Mouse (Mus musculus): ENCODE measurements at regions not wholly inside any gene's neighbourhood (a gene's known extent, or its start where the extent isn't known, plus 50 kb on each side); places are given as distances from the start of the nearest gene placed in this dataset.
"Not testable (repeated sequence)": the region's sequence is repeated elsewhere in the genome, so short reads cannot be mapped to it uniquely, and the experiment has no call there.

GRCm38 (mm10) chr11:45424066-45424465 is 427.8 kb upstream of the Clint1 start:
- not testable (repeated sequence) for DNase-seq (ENCODE audit: low spot score)

GRCm38 (mm10) chr11:45440937-45441720 is 410.7 kb upstream of the Clint1 start:
- DNase-seq (ENCODE audit: low spot score): no peak

- DNase-seq (ENCODE audit: low spot score): no peak
Observed at GRCm38 (mm10) chr11:45446512-45446911, 405.3 kb upstream of the Clint1 start.

GRCm38 (mm10) chr11:45454234-45454633 is 397.6 kb upstream of the Clint1 start:
- DNase-seq (ENCODE audit: low spot score): no peak

GRCm38 (mm10) chr11:45454933-45455332 is 396.9 kb upstream of the Clint1 start:
- no peak for DNase-seq (ENCODE audit: low spot score)

- no peak for DNase-seq (ENCODE audit: low spot score)
Observed at GRCm38 (mm10) chr11:45456724-45457123, 395.1 kb upstream of the Clint1 start.

- no peak for DNase-seq (ENCODE audit: low spot score)
Observed at GRCm38 (mm10) chr11:45457597-45457996, 394.3 kb upstream of the Clint1 start.

- no peak for DNase-seq (ENCODE audit: low spot score)
Observed at GRCm38 (mm10) chr11:45460000-45460792, 391.7 kb upstream of the Clint1 start.

- DNase-seq (ENCODE audit: low spot score): no peak
Observed at GRCm38 (mm10) chr11:45464501-45464900, 387.4 kb upstream of the Clint1 start.

- no peak for DNase-seq (ENCODE audit: low spot score)
Observed at GRCm38 (mm10) chr11:45466350-45466749, 385.5 kb upstream of the Clint1 start.

GRCm38 (mm10) chr11:45472171-45472570 is 379.7 kb upstream of the Clint1 start:
- DNase-seq (ENCODE audit: low spot score): no peak

- no peak for DNase-seq (ENCODE audit: low spot score)
Observed at GRCm38 (mm10) chr11:45476917-45477316, 374.9 kb upstream of the Clint1 start.

GRCm38 (mm10) chr11:45485950-45486349 is 365.9 kb upstream of the Clint1 start:
- DNase-seq (ENCODE audit: low spot score): no peak

GRCm38 (mm10) chr11:45491021-45491967 is 360.6 kb upstream of the Clint1 start:
- no peak for DNase-seq (ENCODE audit: low spot score)

- no peak for DNase-seq (ENCODE audit: low spot score)
Observed at GRCm38 (mm10) chr11:45495246-45495645, 356.6 kb upstream of the Clint1 start.

- no peak for DNase-seq (ENCODE audit: low spot score)
Observed at GRCm38 (mm10) chr11:45508566-45508965, 343.3 kb upstream of the Clint1 start.

- no peak for DNase-seq (ENCODE audit: low spot score)
Observed at GRCm38 (mm10) chr11:45509278-45509677, 342.6 kb upstream of the Clint1 start.

GRCm38 (mm10) chr11:45514415-45515271 is 337.2 kb upstream of the Clint1 start:
- no peak for DNase-seq (ENCODE audit: low spot score)

GRCm38 (mm10) chr11:45524720-45525119 is 327.1 kb upstream of the Clint1 start:
- no peak for DNase-seq (ENCODE audit: low spot score)

GRCm38 (mm10) chr11:45531044-45531626 is 320.7 kb upstream of the Clint1 start:
- DNase-seq (ENCODE audit: low spot score): no peak

Measured in layer of hippocampus, adult 9-10 months (tissue).